Mouse (Mus musculus) bone marrow, adult 2 months (tissue): ENCODE data around the gene Cldnd1. TPM values are rescaled to one million over a fixed set of nuclear protein-coding genes. Genes with fewer than 3 reads are reported as not detected.

Experiments used
- H3K27ac ChIP-seq: fragments of 200-500 bp; 2 replicates; pipeline ENCODE4 v1.5.1; 2012; ENCODE audit warnings: low read depth, mild to moderate bottlenecking, control low read depth, inconsistent platforms, low read length; ENCODE audit not compliant: control insufficient read depth, poor library complexity, insufficient read depth
- H3K4me1 ChIP-seq: fragments of 200-500 bp; 2 replicates; pipeline ENCODE4 v1.6.1; 2011; ENCODE audit warnings: low read length; ENCODE audit not compliant: control insufficient read depth, insufficient read depth
- H3K4me3 ChIP-seq: fragments of 200-500 bp; replicated peaks from 2 replicates; pipeline ENCODE3; 2011; ENCODE audit warnings: mild to moderate bottlenecking, low read depth, low read length, control low read depth; ENCODE audit not compliant: control insufficient read depth
- CTCF ChIP-seq: fragments of 200-500 bp; IDR thresholded peaks from 2 replicates; pipeline ENCODE4 v1.5.1; 2011; ENCODE audit warnings: low read length, control low read depth; ENCODE audit not compliant: control insufficient read depth, insufficient read depth
- POLR2A ChIP-seq: fragments of 200-500 bp; IDR thresholded peaks from 2 replicates; pipeline ENCODE4 v1.6.1; 2011; ENCODE audit warnings: low read depth, mild to moderate bottlenecking, control low read depth, low read length, borderline replicate concordance; ENCODE audit not compliant: control insufficient read depth
- WGBS: fragments of 180-500 bp; shearing (Covaris S2); methylation state at CpG from one replicate; pipeline ENCODE4 v1.1.7; 2018; 5-methylcytosine and 5-hydroxymethylcytosine counted together
- polyA plus RNA-seq: library from polyadenylated mRNA; stranded (reverse); fragments of >200 nt; gene quantifications from 2 replicates; pipeline ENCODE4 v1.2.4, GENCODE M21; 2011; ENCODE audit warnings: low replicate concordance; ENCODE audit not compliant: missing spikeins, insufficient read depth, insufficient read length

Gene Cldnd1
- polyA plus RNA-seq, 1 experiment, result 5.4 TPM

GRCm38 (mm10) chr16:58703382-58704124 is 24.2 kb upstream of the Cldnd1 start:
- Histone ChIP-seq H3K27ac (no peak overlapping the region), H3K4me1 (no peaks in the 10 kb centered on the region), H3K4me3 (no peak overlapping the region)
- TF ChIP-seq CTCF (no peak), POLR2A (no peak)
- WGBS, result 11% methylated on average over 10 of the region's 10 CpGs

GRCm38 (mm10) chr16:58704999-58705398 is 22.7 kb upstream of the Cldnd1 start:
- no peak overlapping the region for H3K4me3 ChIP-seq
- no peaks in the 10 kb centered on the region for H3K4me1 ChIP-seq
- no peak overlapping the region for H3K27ac ChIP-seq
- TF ChIP-seq POLR2A, result no peak
- no peak for TF ChIP-seq CTCF

GRCm38 (mm10) chr16:58707276-58707905 is 20.3 kb upstream of the Cldnd1 start:
- TF ChIP-seq POLR2A (no peak), CTCF (no peak)
- Histone ChIP-seq H3K4me3 (no peak overlapping the region), H3K27ac (no peak overlapping the region), H3K4me1 (no peaks in the 10 kb centered on the region)
- 80% methylated on average over 4 of the region's 4 CpGs for WGBS

GRCm38 (mm10) chr16:58708601-58709475 is 18.9 kb upstream of the Cldnd1 start:
- no peak for TF ChIP-seq CTCF
- no peak for TF ChIP-seq POLR2A
- Histone ChIP-seq H3K27ac (no peak overlapping the region), H3K4me3 (no peak overlapping the region), H3K4me1 (no peaks in the 10 kb centered on the region)
- 73% methylated on average over 3 of the region's 3 CpGs for WGBS

GRCm38 (mm10) chr16:58709536-58709935 is 18.2 kb upstream of the Cldnd1 start:
- Histone ChIP-seq H3K4me1 (no peaks in the 10 kb centered on the region), H3K4me3 (no peak overlapping the region), H3K27ac (no peak overlapping the region)
- 84% methylated on average over 4 of the region's 4 CpGs for WGBS
- TF ChIP-seq POLR2A (no peak), CTCF (no peak)

GRCm38 (mm10) chr16:58712221-58712620 is 15.5 kb upstream of the Cldnd1 start:
- peak overlapping the region; percentile 45 for H3K4me3 ChIP-seq
- TF ChIP-seq CTCF (no peak), POLR2A (no peak)
- 8% methylated on average over 8 of the region's 8 CpGs for WGBS
- no peak overlapping the region for H3K27ac ChIP-seq
- no peaks in the 10 kb centered on the region for H3K4me1 ChIP-seq

GRCm38 (mm10) chr16:58713128-58713527 is 14.6 kb upstream of the Cldnd1 start:
- WGBS, result 85% methylated on average over 1 of the region's 1 CpGs
- Histone ChIP-seq H3K4me3 (no peak overlapping the region), H3K4me1 (no peaks in the 10 kb centered on the region), H3K27ac (no peak overlapping the region)
- TF ChIP-seq POLR2A, result no peak
- TF ChIP-seq CTCF, result no peak

GRCm38 (mm10) chr16:58715018-58715417 is 12.7 kb upstream of the Cldnd1 start:
- H3K27ac ChIP-seq, result no peak overlapping the region
- 76% methylated on average over 4 of the region's 4 CpGs for WGBS
- TF ChIP-seq CTCF, result no peak
- no peak for TF ChIP-seq POLR2A
- no peak overlapping the region for H3K4me3 ChIP-seq
- H3K4me1 ChIP-seq, result no peaks in the 10 kb centered on the region
